Comparison of ENCODE assay signal across 8 mouse cellular contexts in the genomic region with DNA sequence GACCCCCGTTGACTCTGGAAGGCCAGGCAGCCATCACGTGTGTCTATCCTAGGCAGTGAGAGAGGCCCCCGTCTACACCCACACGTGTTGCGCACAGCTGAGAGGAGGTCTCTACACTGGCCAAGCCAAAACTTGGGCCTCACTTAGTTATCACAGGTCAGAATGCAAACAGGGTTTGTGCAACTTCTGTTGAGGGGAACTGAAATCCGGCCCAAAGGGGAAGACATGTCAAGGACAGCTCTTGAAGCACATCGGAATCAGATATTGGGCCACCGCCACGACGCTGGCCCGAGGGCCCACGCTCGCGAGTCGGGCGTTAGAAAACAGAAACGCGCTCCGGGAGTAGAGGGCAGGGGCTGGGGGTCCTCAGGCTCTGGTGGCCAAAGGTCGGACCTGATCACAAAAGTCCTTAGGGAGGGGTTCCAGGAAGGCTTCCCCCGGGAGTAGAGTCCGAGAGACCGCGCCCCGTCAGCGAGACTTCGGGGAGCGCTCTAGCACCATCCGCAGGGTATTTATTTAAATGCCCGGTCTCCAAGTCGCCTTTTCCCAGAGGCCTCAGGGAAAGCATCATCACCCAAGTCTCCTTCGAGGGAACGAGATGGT. TPM values are rescaled to one million over a fixed set of nuclear protein-coding genes. Genes with fewer than 3 reads are reported as not detected.
A peak's percentile ranks its signal among the peaks of the same experiment; 100 is the strongest.
DNase-seq lines count a peak whose midpoint lies in the region; ATAC-seq and TF ChIP-seq lines count a peak whose summit lies in the region.

No protein-coding gene starts in this region.

- peaks cover 8% of the 10 kb centered on the region for H3K36me3 ChIP-seq in testis, adult 2 months (ENCODE audit: control insufficient read depth, insufficient read depth, low read length)
- H3K36me3 ChIP-seq in forebrain, embryonic 14.5 days (ENCODE audit: control insufficient read depth, insufficient read depth, low read length): peaks cover 40% of the 10 kb centered on the region
- peaks cover 34% of the 10 kb centered on the region for H3K36me3 ChIP-seq in hindbrain, embryonic 15.5 days
- H3K36me3 ChIP-seq in liver, embryonic 15.5 days (replicated peaks): peaks cover 37% of the 10 kb centered on the region

- H3K4me2 ChIP-seq in forebrain, embryonic 14.5 days (ENCODE audit: low read length): peak overlapping the region; percentile 88
- H3K4me2 ChIP-seq in hindbrain, embryonic 15.5 days: peak overlapping the region; percentile 81
- peak overlapping the region; percentile 89 for H3K4me2 ChIP-seq in liver, embryonic 15.5 days

- TF ChIP-seq CTCF in testis, adult 2 months (IDR thresholded peaks at IDR 0.05; ENCODE audit: control insufficient read depth, insufficient read depth, insufficient replicate concordance, low read depth, low read length): no peak

- WGBS in forebrain, embryonic 14.5 days: under 1% methylated on average over 33 of the region's 33 CpGs
- WGBS in hindbrain, embryonic 15.5 days: under 1% methylated on average over 33 of the region's 33 CpGs
- under 1% methylated on average over 33 of the region's 33 CpGs for WGBS in liver, embryonic 15.5 days (ENCODE audit: insufficient replicate concordance)

- H3K27me3 ChIP-seq in testis, adult 2 months (ENCODE audit: control insufficient read depth, insufficient read depth, low read length): no peaks in the 10 kb centered on the region
- no peaks in the 10 kb centered on the region for H3K27me3 ChIP-seq in forebrain, embryonic 14.5 days (replicated peaks; ENCODE audit: control insufficient read depth, insufficient read depth, low read length)
- no peaks in the 10 kb centered on the region for H3K27me3 ChIP-seq in hindbrain, embryonic 15.5 days
- H3K27me3 ChIP-seq in liver, embryonic 15.5 days: no peaks in the 10 kb centered on the region

- peak overlapping the region; percentile 97 for H3K27ac ChIP-seq in testis, adult 2 months (ENCODE audit: control insufficient read depth, insufficient read depth, low read depth, low read length)
- H3K27ac ChIP-seq in forebrain, embryonic 14.5 days (ENCODE audit: low read depth, low read length): peak overlapping the region; percentile 77
- H3K27ac ChIP-seq in hindbrain, embryonic 15.5 days (replicated peaks): peak overlapping the region; percentile 93
- peak overlapping the region; percentile 80 for H3K27ac ChIP-seq in liver, embryonic 15.5 days (replicated peaks)

- no peak for TF ChIP-seq POLR2A in testis, adult 2 months (IDR thresholded peaks at IDR 0.05; ENCODE audit: control insufficient read depth, low read depth, low read length)

- peak overlapping the region; percentile 93 for H3K9ac ChIP-seq in forebrain, embryonic 14.5 days (ENCODE audit: low read length)
- peak overlapping the region; percentile 74 for H3K9ac ChIP-seq in hindbrain, embryonic 15.5 days
- H3K9ac ChIP-seq in liver, embryonic 15.5 days: peak overlapping the region; percentile 93

- no peak; the same call in 1 of the 2 replicates for ATAC-seq in forebrain, embryonic 14.5 days
- no peak for ATAC-seq in hindbrain, embryonic 15.5 days (ENCODE audit: low FRiP score, low read depth)
- ATAC-seq in liver, embryonic 15.5 days (ENCODE audit: insufficient read depth): no peak
- ATAC-seq in monocyte, adult 5-6 weeks (replicated peaks; ENCODE audit: insufficient number of reproducible peaks, low FRiP score, low TSS enrichment, poor library complexity, severe bottlenecking): peak; percentile 24

- no peak for DNase-seq in testis, postnatal 14 days (ENCODE audit: low spot score)
- DNase-seq in adrenal gland, postnatal 36 days: peak; percentile 27 to 46
- DNase-seq in forebrain, embryonic 14.5 days (ENCODE audit: low spot score): peak; percentile 49
- peak; percentile 23 for DNase-seq in thymus, postnatal 25 days

- peak overlapping the region; percentile 97 for H3K4me3 ChIP-seq in testis, adult 2 months (ENCODE audit: control insufficient read depth, low read depth, low read length)
- peak overlapping the region; percentile 88 for H3K4me3 ChIP-seq in forebrain, embryonic 14.5 days (ENCODE audit: low read depth, low read length)
- H3K4me3 ChIP-seq in hindbrain, embryonic 15.5 days: peak overlapping the region; percentile 62
- H3K4me3 ChIP-seq in liver, embryonic 15.5 days (replicated peaks): peak overlapping the region; percentile 77

- H3K9me3 ChIP-seq in forebrain, embryonic 14.5 days (replicated peaks; ENCODE audit: control insufficient read depth, low read length): no peaks in the 10 kb centered on the region
- no peaks in the 10 kb centered on the region for H3K9me3 ChIP-seq in hindbrain, embryonic 15.5 days
- H3K9me3 ChIP-seq in liver, embryonic 15.5 days (replicated peaks): no peaks in the 10 kb centered on the region

- no peaks in the 10 kb centered on the region for H3K4me1 ChIP-seq in testis, adult 2 months (ENCODE audit: control insufficient read depth, insufficient read depth, low read length)
- H3K4me1 ChIP-seq in forebrain, embryonic 14.5 days (ENCODE audit: control insufficient read depth, insufficient read depth, low read length): peaks cover 23% of the 10 kb centered on the region
- H3K4me1 ChIP-seq in hindbrain, embryonic 15.5 days (replicated peaks): peaks cover 53% of the 10 kb centered on the region
- peaks cover 61% of the 10 kb centered on the region for H3K4me1 ChIP-seq in liver, embryonic 15.5 days (replicated peaks)

RNA-seq across cellular contexts. Expression of gene Hsp90b1, which starts 0.6 kb away (rescaled TPM):
- polyA plus RNA-seq in testis, adult 2 months (2012; rRNA removed): 107 and 172 TPM in 2 replicates
- 100 to 1,000 TPM; 685 to 750 TPM for total RNA-seq in adrenal gland, postnatal 36 days (2021)
- polyA plus RNA-seq in forebrain, embryonic 14.5 days (2014; fragmentation: Nextera tagmentation; extraction: Ambion mirVana): 248 and 269 TPM in 2 replicates
- polyA plus RNA-seq in hindbrain, embryonic 15.5 days (2015; fragmentation: Nextera tagmentation; extraction: Ambion mirVana): 308 and 330 TPM in 2 replicates
- 273 and 302 TPM in 2 replicates for polyA plus RNA-seq in liver, embryonic 15.5 days (2015; fragmentation: Nextera tagmentation; extraction: Ambion mirVana)
- total RNA-seq in monocyte, adult 5-6 weeks (2017): 803 to 969 TPM (median 962 TPM) in 3 replicates

RNA-seq across cellular contexts. Expression of gene Ttc41, which starts 0.9 kb away (rescaled TPM):
- polyA plus RNA-seq in testis, adult 2 months (2012; rRNA removed): 30.1 and 32.0 TPM in 2 replicates
- 1 to 10 TPM; 1.7 to 2.1 TPM for total RNA-seq in adrenal gland, postnatal 36 days (2021)
- polyA plus RNA-seq in forebrain, embryonic 14.5 days (2014; fragmentation: Nextera tagmentation; extraction: Ambion mirVana): 0.99 and 1.5 TPM in 2 replicates
- polyA plus RNA-seq in hindbrain, embryonic 15.5 days (2015; fragmentation: Nextera tagmentation; extraction: Ambion mirVana): 1.7 and 2.0 TPM in 2 replicates
- 0.53 and 0.59 TPM in 2 replicates for polyA plus RNA-seq in liver, embryonic 15.5 days (2015; fragmentation: Nextera tagmentation; extraction: Ambion mirVana)
- total RNA-seq in monocyte, adult 5-6 weeks (2017): 0.48 to 1.4 TPM (median 1.1 TPM) in 3 replicates

RNA-seq across cellular contexts. Expression of gene Gm49358, which starts 59.1 kb away (rescaled TPM):
- polyA plus RNA-seq in testis, adult 2 months (2012; rRNA removed): not detected in 2 replicates
- 10 to 100 TPM; 10.7 to 17.5 TPM for total RNA-seq in adrenal gland, postnatal 36 days (2021)
- polyA plus RNA-seq in forebrain, embryonic 14.5 days (2014; fragmentation: Nextera tagmentation; extraction: Ambion mirVana): 0.88 TPM in 1 of 2 replicates, not detected in the other
- polyA plus RNA-seq in hindbrain, embryonic 15.5 days (2015; fragmentation: Nextera tagmentation; extraction: Ambion mirVana): not detected in 2 replicates
- polyA plus RNA-seq in liver, embryonic 15.5 days (2015; fragmentation: Nextera tagmentation; extraction: Ambion mirVana): not detected in 2 replicates
- 1.6 TPM in 1 of 3 replicates, not detected in the others for total RNA-seq in monocyte, adult 5-6 weeks (2017)

Comparison
In these comparisons a context has a peak if more than half of its experiments do, and no peak if none do; other contexts are left out.
1. RNA of gene Ttc41, which starts 0.9 kb away (polyA plus RNA-seq): 30.1 to 32.0 TPM in testis, adult 2 months; 1.7 to 2.0 TPM in hindbrain, embryonic 15.5 days, 0.99 to 1.5 TPM in forebrain, embryonic 14.5 days and 0.53 to 0.59 TPM in liver, embryonic 15.5 days; every median in the first group is over 10 times any median in the second.
2. Peak in every context shown above with its lines, with median percentiles within 50 percentile points of each other: H3K27ac ChIP-seq, H3K4me3 ChIP-seq, H3K4me2 ChIP-seq and H3K9ac ChIP-seq.